Mouse (Mus musculus) liver, embryonic 16.5 days (tissue): ENCODE results near the gene Hipk2. TPM values are rescaled to one million over a fixed set of nuclear protein-coding genes. Genes with fewer than 3 reads are reported as not detected.

ENCODE experiments used
- ATAC-seq: fragments of 200-750 bp; cut with Nextera tagmentation; 2 replicates; pipeline ENCODE4 v1.8.0; 2017; ENCODE audit warnings: low read depth, mild to moderate bottlenecking, moderate number of reproducible peaks, moderate library complexity
- H3K27ac ChIP-seq: fragments of 300-500 bp; sonication (generic); 2 replicates; pipeline ENCODE4 v1.5.1; 2014; ENCODE audit warnings: mild to moderate bottlenecking, low read length
- H3K27me3 ChIP-seq: fragments of 300-500 bp; sonication (generic); 2 replicates; pipeline ENCODE4 v1.6.1; 2014; ENCODE audit warnings: low read depth, low read length, mixed read lengths; ENCODE audit not compliant: control insufficient read depth, insufficient read depth
- H3K36me3 ChIP-seq: fragments of 300-500 bp; sonication (generic); 2 replicates; pipeline ENCODE4 v1.6.1; 2014; ENCODE audit warnings: mild to moderate bottlenecking; ENCODE audit not compliant: control insufficient read depth, insufficient read depth
- H3K4me1 ChIP-seq: fragments of 300-500 bp; sonication (generic); 2 replicates; pipeline ENCODE4 v1.6.1; 2014; ENCODE audit warnings: low read depth, low read length, mixed read lengths; ENCODE audit not compliant: control insufficient read depth
- H3K4me2 ChIP-seq: fragments of 300-500 bp; sonication (generic); 2 replicates; pipeline ENCODE4 v1.6.1; 2014; ENCODE audit warnings: low read depth, low read length, mixed read lengths
- H3K4me3 ChIP-seq: fragments of 300-500 bp; sonication (generic); 2 replicates; pipeline ENCODE4 v1.5.1; 2014; ENCODE audit warnings: low read depth, mild to moderate bottlenecking, low read length
- H3K9ac ChIP-seq: fragments of 300-500 bp; sonication (generic); 2 replicates; pipeline ENCODE4 v1.6.1; 2014; ENCODE audit warnings: low read depth, low read length
- H3K9me3 ChIP-seq: fragments of 300-500 bp; sonication (generic); replicated peaks from 2 replicates; pipeline ENCODE4 v1.6.1; 2016; ENCODE audit warnings: low read length; ENCODE audit not compliant: control insufficient read depth
- WGBS: fragments of 180-500 bp; shearing (Covaris S2); extraction: QIAGEN DNeasy Blood & Tissue Kit; methylation state at CpG from one replicate; pipeline ENCODE4 v1.1.7; 2014; ENCODE audit not compliant: insufficient replicate concordance; 5-methylcytosine and 5-hydroxymethylcytosine counted together
- polyA plus RNA-seq: library from polyadenylated mRNA; unstranded; fragments of >200 nt; fragmentation: Nextera tagmentation; extraction: Ambion mirVana; gene quantifications from 2 replicates; pipeline ENCODE4 v1.2.1, GENCODE M21; 2015

Hipk2 gene
- polyA plus RNA-seq, 1 experiment from 2014 or later, result 19.8 TPM

DNA sequence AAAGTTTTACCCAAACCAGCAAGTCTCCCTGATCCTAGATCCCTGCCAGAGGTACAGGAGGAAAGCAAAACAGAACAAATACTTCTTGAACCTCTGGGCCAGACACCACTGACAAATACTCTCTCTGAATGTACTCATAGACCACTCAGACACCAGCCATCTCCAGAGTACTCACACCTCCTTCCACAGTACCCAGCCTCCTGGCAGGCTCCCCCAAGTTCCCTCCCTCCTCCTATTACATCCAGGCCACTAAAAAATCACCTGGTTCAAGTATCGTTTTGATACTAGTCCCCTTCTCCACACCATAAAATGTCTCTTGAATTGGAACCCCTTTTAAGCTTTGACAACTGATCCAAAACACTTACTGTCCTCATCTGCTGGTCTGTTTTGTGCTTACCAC is 8.7 kb downstream of the Hipk2 start:
- Histone ChIP-seq H3K9me3 (no peaks in the 10 kb centered on the region), H3K27ac (peak overlapping the region; percentile 25; the same call in 1 of the 2 replicates), H3K4me2 (no peak overlapping the region), H3K27me3 (no peaks in the 10 kb centered on the region), H3K4me3 (no peak overlapping the region), H3K9ac (no peak overlapping the region), H3K36me3 (peaks cover 10% of the 10 kb centered on the region), H3K4me1 (peaks cover 64% of the 10 kb centered on the region)
- ATAC-seq, result no peak
- WGBS, result 82% methylated on average over 1 of the region's 1 CpGs

DNA sequence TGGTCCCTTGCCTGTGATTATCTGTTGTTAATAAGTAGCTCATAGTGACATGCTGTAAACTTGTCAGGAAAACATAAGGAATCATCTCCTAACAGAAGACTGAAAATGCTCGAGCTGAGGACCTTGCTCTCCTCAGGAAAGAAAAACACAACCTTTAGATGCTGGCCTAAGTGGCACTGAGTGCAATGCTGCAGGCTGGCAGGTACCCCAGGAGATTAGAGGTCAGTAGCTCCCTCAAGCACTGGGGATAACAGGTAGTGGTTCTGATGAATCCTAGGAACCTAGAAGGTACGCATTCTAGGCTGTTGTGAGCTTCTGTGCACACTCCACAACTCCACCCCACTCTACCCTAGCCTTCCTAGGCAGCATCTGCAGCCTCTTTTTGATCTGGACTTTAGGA is 9.2 kb downstream of the Hipk2 start:
- H3K27ac ChIP-seq, result peak overlapping the region; percentile 68
- H3K4me2 ChIP-seq, result no peak overlapping the region
- no peak for ATAC-seq

DNA sequence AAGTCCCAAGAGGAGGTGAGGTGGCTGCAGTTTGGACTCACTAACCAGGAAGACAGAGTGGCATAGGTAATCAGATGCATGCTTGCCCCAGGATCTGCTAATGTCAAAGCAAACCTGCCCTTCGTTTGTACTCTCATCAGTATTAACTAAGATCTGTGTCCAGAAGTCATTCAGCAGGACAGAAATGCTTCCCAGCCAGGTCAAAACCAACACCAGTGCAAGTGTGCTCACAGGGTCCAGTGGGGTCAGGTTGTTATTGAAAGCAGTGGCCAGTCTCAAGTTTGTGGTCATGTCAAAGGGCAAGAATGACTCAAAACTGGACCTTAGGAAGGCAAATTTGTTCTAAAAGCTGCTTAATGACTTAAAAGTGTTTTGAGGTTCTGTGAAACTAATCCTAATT is 9.6 kb downstream of the Hipk2 start:
- Histone ChIP-seq H3K4me1 (peaks cover 61% of the 10 kb centered on the region), H3K36me3 (peaks cover 4% of the 10 kb centered on the region; the same call in 1 of the 2 replicates), H3K27me3 (no peaks in the 10 kb centered on the region), H3K9me3 (no peaks in the 10 kb centered on the region), H3K9ac (peak overlapping the region; percentile 31), H3K27ac (peak overlapping the region; percentile 68), H3K4me2 (peak overlapping the region; percentile 19; the same call in 1 of the 2 replicates), H3K4me3 (no peak overlapping the region)
- WGBS, result 69% methylated on average over 1 of the region's 1 CpGs
- ATAC-seq, result no peak

More for the DNA sequence above, 9.2 kb downstream of the Hipk2 start:
- Histone ChIP-seq H3K4me1 (peaks cover 63% of the 10 kb centered on the region), H3K4me3 (no peak overlapping the region), H3K9ac (peak overlapping the region; percentile 13; the same call in 1 of the 2 replicates), H3K27me3 (no peaks in the 10 kb centered on the region), H3K36me3 (peaks cover 8% of the 10 kb centered on the region), H3K9me3 (no peaks in the 10 kb centered on the region)
- 77% methylated on average over 2 of the region's 2 CpGs for WGBS

- Histone ChIP-seq H3K9ac (peak overlapping the region; percentile 31), H3K9me3 (no peaks in the 10 kb centered on the region), H3K4me2 (0 out of 2 replicates have a peak overlapping the region, but pooled peaks have one; percentile 19), H3K36me3 (peaks cover 4% of the 10 kb centered on the region; the same call in 1 of the 2 replicates), H3K27me3 (no peaks in the 10 kb centered on the region), H3K4me3 (no peak overlapping the region), H3K27ac (peak overlapping the region; percentile 68), H3K4me1 (peaks cover 60% of the 10 kb centered on the region)
- ATAC-seq, result 0 out of 2 replicates have a peak, but pooled peaks have one; percentile 7
Observed at GRCm38 (mm10) chr6:38865805-38866204, 10.2 kb downstream of the Hipk2 start.

DNA sequence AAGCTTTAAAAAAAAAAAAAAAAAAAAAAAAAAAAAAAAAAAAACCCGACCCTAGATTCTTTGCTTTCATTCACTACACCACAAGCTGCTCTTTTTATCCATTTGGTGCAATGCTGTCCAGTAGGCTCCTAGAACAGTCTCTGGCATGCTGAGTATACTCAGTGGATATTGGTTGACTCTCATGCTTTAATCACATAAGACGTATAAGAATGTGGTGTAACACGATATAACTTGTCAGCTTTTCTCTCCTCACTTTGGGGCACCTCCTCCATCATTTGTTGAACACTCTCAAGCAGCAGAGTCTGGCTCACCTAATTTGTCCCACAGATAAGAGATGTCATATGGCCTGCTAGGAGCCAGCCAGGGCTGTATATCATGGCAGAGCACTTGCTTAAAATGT is 12.4 kb downstream of the Hipk2 start:
- Histone ChIP-seq H3K4me3 (no peak overlapping the region), H3K9ac (no peak overlapping the region), H3K36me3 (no peaks in the 10 kb centered on the region), H3K27me3 (no peaks in the 10 kb centered on the region), H3K4me1 (peaks cover 65% of the 10 kb centered on the region), H3K9me3 (no peaks in the 10 kb centered on the region), H3K4me2 (no peak overlapping the region), H3K27ac (no peak overlapping the region)
- ATAC-seq, result peak; percentile 52; the same call in 1 of the 2 replicates
- 37% methylated on average over 3 of the region's 3 CpGs for WGBS

- no peak overlapping the region for H3K9ac ChIP-seq
- no peak overlapping the region for H3K27ac ChIP-seq
- H3K4me2 ChIP-seq, result no peak overlapping the region
- no peaks in the 10 kb centered on the region for H3K27me3 ChIP-seq
- H3K4me1 ChIP-seq, result peaks cover 43% of the 10 kb centered on the region
- no peaks in the 10 kb centered on the region for H3K9me3 ChIP-seq
- H3K4me3 ChIP-seq, result no peak overlapping the region
- no peak for ATAC-seq
- no peaks in the 10 kb centered on the region for H3K36me3 ChIP-seq
- 90% methylated on average over 2 of the region's 2 CpGs for WGBS
Observed at GRCm38 (mm10) chr6:38860301-38860700, 15.7 kb downstream of the Hipk2 start.

DNA sequence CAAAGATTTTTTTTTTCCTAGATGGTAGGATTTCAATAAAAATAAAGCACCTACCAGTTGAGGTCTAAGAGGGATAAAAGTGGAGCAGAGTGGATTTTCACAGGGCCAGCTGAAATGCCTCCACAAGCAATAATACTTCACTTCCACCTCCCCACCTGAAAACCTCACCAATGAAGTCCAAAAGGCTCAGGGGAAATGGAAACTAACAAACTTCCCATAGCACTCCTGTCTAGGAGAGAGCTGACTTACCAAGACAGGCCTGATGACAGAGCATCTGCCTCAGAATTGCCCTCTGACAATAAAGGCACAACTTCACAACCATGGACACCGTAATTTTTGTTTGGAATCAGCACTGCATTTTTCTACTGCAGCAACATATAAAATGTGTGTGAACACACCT is 16.1 kb downstream of the Hipk2 start:
- H3K9ac ChIP-seq, result no peak overlapping the region
- no peaks in the 10 kb centered on the region for H3K27me3 ChIP-seq
- no peak overlapping the region for H3K27ac ChIP-seq
- H3K4me3 ChIP-seq, result no peak overlapping the region
- no peak for ATAC-seq
- WGBS, result 95% methylated on average over 1 of the region's 1 CpGs
- no peaks in the 10 kb centered on the region for H3K36me3 ChIP-seq
- no peaks in the 10 kb centered on the region for H3K9me3 ChIP-seq
- H3K4me2 ChIP-seq, result no peak overlapping the region
- H3K4me1 ChIP-seq, result peaks cover 40% of the 10 kb centered on the region

- peaks cover 61% of the 10 kb centered on the region for H3K4me1 ChIP-seq
- no peak for ATAC-seq
- no peak overlapping the region for H3K27ac ChIP-seq
- 72% methylated on average over 5 of the region's 5 CpGs for WGBS
- H3K9me3 ChIP-seq, result no peaks in the 10 kb centered on the region
- no peak overlapping the region for H3K4me3 ChIP-seq
- no peak overlapping the region for H3K9ac ChIP-seq
- H3K27me3 ChIP-seq, result no peaks in the 10 kb centered on the region
- 0 out of 2 replicates have a peak overlapping the region, but pooled peaks have one; percentile 8 for H3K4me2 ChIP-seq
- no peaks in the 10 kb centered on the region for H3K36me3 ChIP-seq
Observed at GRCm38 (mm10) chr6:38853561-38853992, 22.4 kb downstream of the Hipk2 start.

- Histone ChIP-seq H3K9ac (no peak overlapping the region), H3K4me1 (peaks cover 77% of the 10 kb centered on the region), H3K27ac (peak overlapping the region; percentile 11; the same call in 1 of the 2 replicates), H3K4me3 (no peak overlapping the region), H3K9me3 (no peaks in the 10 kb centered on the region), H3K4me2 (no peak overlapping the region), H3K27me3 (no peaks in the 10 kb centered on the region), H3K36me3 (no peaks in the 10 kb centered on the region)
- 52% methylated on average over 2 of the region's 2 CpGs for WGBS
- peak; percentile 45; the same call in 1 of the 2 replicates for ATAC-seq
Observed at GRCm38 (mm10) chr6:38851740-38852139, 24.2 kb downstream of the Hipk2 start.
